ENCODE assay signal across 8 mouse cellular contexts in the genomic region with DNA sequence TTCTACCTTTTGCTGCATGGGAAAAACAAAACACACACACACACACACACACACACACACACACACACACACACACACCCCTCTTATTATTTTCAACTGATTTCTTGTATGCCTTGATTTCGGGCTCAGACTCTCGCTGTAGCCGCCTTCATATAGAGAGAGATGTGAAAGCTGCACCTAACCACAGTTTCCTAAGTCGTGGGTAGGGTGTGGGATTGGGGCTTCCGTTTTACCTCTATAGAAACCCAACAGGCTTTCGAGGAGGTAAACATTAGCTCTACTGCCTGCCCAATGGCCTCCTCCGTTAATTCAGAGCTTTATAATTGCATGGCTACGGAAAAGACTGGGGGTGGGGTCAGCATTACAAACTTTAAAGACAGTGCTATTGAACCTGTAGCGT. TPM values are rescaled to one million over a fixed set of nuclear protein-coding genes. Genes with fewer than 3 reads are reported as not detected.
DNase-seq lines count a peak whose midpoint lies in the region; ATAC-seq and TF ChIP-seq lines count a peak whose summit lies in the region.

No protein-coding gene starts in this region.

- 0 out of 2 replicates have a peak, but pooled peaks cover 2% of the 10 kb centered on the region for H3K4me1 ChIP-seq in forebrain, postnatal 0 days (ENCODE audit: insufficient read depth)

- H3K4me2 ChIP-seq in forebrain, postnatal 0 days (ENCODE audit: low read depth): peak overlapping the region; percentile 65

- no peaks in the 10 kb centered on the region for H3K27me3 ChIP-seq in forebrain, postnatal 0 days (ENCODE audit: insufficient read depth, low read length)

- ATAC-seq in forebrain, postnatal 0 days: no peak; the same call in 1 of the 2 replicates
- peak; percentile 85 for ATAC-seq in megakaryocyte, adult 5-6 weeks (ENCODE audit: poor library complexity, severe bottlenecking)
- no peak for ATAC-seq in erythroid progenitor cell, adult 5-6 weeks (replicated peaks; ENCODE audit: low FRiP score, poor library complexity, severe bottlenecking)

- H3K9ac ChIP-seq in forebrain, postnatal 0 days: no peak overlapping the region

- H3K36me3 ChIP-seq in forebrain, postnatal 0 days (ENCODE audit: insufficient read depth): no peaks in the 10 kb centered on the region

- no peak overlapping the region for H3K27ac ChIP-seq in forebrain, postnatal 0 days (ENCODE audit: low read depth, low read length)

- TF ChIP-seq CTCF in forebrain, postnatal 0 days (IDR thresholded peaks at IDR 0.05; ENCODE audit: low read depth): no peak

- intact Hi-C loops in left cerebral cortex, postnatal 36 days (cut with DNase I): no loop called here

- H3K4me3 ChIP-seq in forebrain, postnatal 0 days (ENCODE audit: low read depth, low read length): no peak overlapping the region

- DNase-seq in heart, adult 11 months: peak; percentile 85
- DNase-seq in heart, adult 18-20 months: no peak
- DNase-seq in B cell, adult 2 months: peak; percentile 39 to 44
- no peak for DNase-seq in forebrain, postnatal 0 days
- DNase-seq in left cerebral cortex, postnatal 36 days (ENCODE audit: low spot score in 2 of 2): no peak
- DNase-seq in lung, postnatal 10 days: no peak

- WGBS in forebrain, postnatal 0 days: 79% methylated on average over 9 of the region's 9 CpGs

- no peaks in the 10 kb centered on the region for H3K9me3 ChIP-seq in forebrain, postnatal 0 days (ENCODE audit: low read length)

RNA-seq across cellular contexts. Expression of a gene that starts 12.8 kb away (rescaled TPM):
- total RNA-seq in heart, adult 18-20 months (2021): 10 to 100 TPM; 16.1 to 17.9 TPM
- total RNA-seq in forebrain, postnatal 0 days (2014; rRNA removed): 30.2 and 31.8 TPM in 2 replicates
- 18.0 and 22.1 TPM in 2 replicates for polyA plus RNA-seq in forebrain, postnatal 0 days (2015; fragmentation: Nextera tagmentation; extraction: Ambion mirVana)
- total RNA-seq in megakaryocyte, adult 5-6 weeks (2015): 4.7 and 7.8 TPM in 2 replicates
- total RNA-seq in megakaryocyte, adult 5-6 weeks (2017): 4.7 and 7.1 TPM in 2 replicates
- 10 to 100 TPM; 28.5 to 30.6 TPM for total RNA-seq in left cerebral cortex, postnatal 36 days (2021)
- 2.2 and 4.2 TPM in 2 replicates for total RNA-seq in erythroid progenitor cell, adult 5-6 weeks (2015; ENCODE audit: low replicate concordance)
- 8.5 and 13.6 TPM in 2 replicates for total RNA-seq in erythroid progenitor cell, adult 5-6 weeks (2017; ENCODE audit: low replicate concordance)

RNA-seq across cellular contexts. Expression of a gene that starts 13.6 kb away (rescaled TPM):
- under 1 TPM in 1 of 2 experiments, not detected in 1; 0.62 TPM for total RNA-seq in heart, adult 18-20 months (2021)
- total RNA-seq in forebrain, postnatal 0 days (2014; rRNA removed): 6.0 and 7.9 TPM in 2 replicates
- 1.5 and 1.6 TPM in 2 replicates for polyA plus RNA-seq in forebrain, postnatal 0 days (2015; fragmentation: Nextera tagmentation; extraction: Ambion mirVana)
- not detected in 2 replicates for total RNA-seq in megakaryocyte, adult 5-6 weeks (2015)
- 1.7 TPM in 1 of 2 replicates, not detected in the other for total RNA-seq in megakaryocyte, adult 5-6 weeks (2017)
- total RNA-seq in left cerebral cortex, postnatal 36 days (2021): under 1 TPM in 1 of 2 experiments, not detected in 1; 0.74 TPM
- not detected in 2 replicates for total RNA-seq in erythroid progenitor cell, adult 5-6 weeks (2015; ENCODE audit: low replicate concordance)
- not detected in 2 replicates for total RNA-seq in erythroid progenitor cell, adult 5-6 weeks (2017; ENCODE audit: low replicate concordance)

Comparison
In these comparisons a context has a peak if more than half of its experiments do, and no peak if none do; other contexts are left out.
1. DNase-seq: peak in heart, adult 11 months (single experiment) and B cell, adult 2 months (2 of 2); none in heart, adult 18-20 months (0 of 2), forebrain, postnatal 0 days (single experiment), left cerebral cortex, postnatal 36 days (0 of 2) and lung, postnatal 10 days (single experiment).